In the genomic region with DNA sequence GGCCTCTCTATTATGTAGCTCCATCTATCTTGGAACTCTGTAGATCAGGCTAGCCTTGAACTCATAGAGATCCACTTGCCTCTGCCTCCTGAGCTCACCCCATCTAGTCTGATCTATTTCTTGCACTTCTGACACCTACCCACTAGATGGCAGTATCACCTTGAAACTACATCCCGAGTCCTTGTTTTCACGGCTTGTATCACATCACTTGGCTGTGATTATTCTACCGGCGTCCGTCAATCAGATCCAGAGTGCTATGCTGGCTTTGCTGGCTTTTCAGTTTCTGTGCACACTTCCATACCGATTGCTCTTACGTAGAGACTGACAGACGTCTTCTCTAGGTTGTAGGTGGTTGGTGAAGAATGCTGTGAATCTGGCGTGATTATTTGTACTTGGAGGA, we compare ENCODE assay signal across 8 mouse cellular contexts. TPM values are rescaled to one million over a fixed set of nuclear protein-coding genes. Genes with fewer than 3 reads are reported as not detected.
DNase-seq lines count a peak whose midpoint lies in the region; ATAC-seq and TF ChIP-seq lines count a peak whose summit lies in the region.

No protein-coding gene starts in this region.

- peak; percentile 9; the same call in 1 of the 2 replicates for ATAC-seq in embryonic facial prominence, embryonic 14.5 days (ENCODE audit: low read depth)
- peak; percentile 39; the same call in 1 of the 2 replicates for ATAC-seq in lung, embryonic 16.5 days (ENCODE audit: low read depth)

- peaks cover 11% of the 10 kb centered on the region; the same call in 1 of the 2 replicates for H3K4me1 ChIP-seq in kidney, adult 2 months (ENCODE audit: control insufficient read depth, insufficient read depth, low read length)
- no peaks in the 10 kb centered on the region for H3K4me1 ChIP-seq in embryonic facial prominence, embryonic 14.5 days (ENCODE audit: control insufficient read depth, insufficient read depth, low read length)
- H3K4me1 ChIP-seq in lung, embryonic 16.5 days (replicated peaks; ENCODE audit: control insufficient read depth, insufficient read depth, low read length): 0 out of 2 replicates have a peak, but pooled peaks cover 2% of the 10 kb centered on the region

- peak; percentile 55 for TF ChIP-seq CTCF in kidney, adult 2 months (conservative IDR thresholded peaks at IDR 0.05; ENCODE audit: insufficient read depth, insufficient read length, low read depth, low read length)

- peak; percentile 55 for DNase-seq in kidney, adult 2 months
- no peak for DNase-seq in kidney, adult 18-20 months
- peak; percentile 76 for DNase-seq in CD4-positive, CD25-positive, alpha-beta regulatory T cell, adult 2 months (ENCODE audit: low read depth, low spot score)
- DNase-seq in Muller cell, postnatal 12 days (ENCODE audit: inconsistent ontology term): peak; percentile 29
- DNase-seq in embryonic facial prominence, embryonic 14.5 days (ENCODE audit: low spot score): peak; percentile 57
- DNase-seq in yolk sac, embryonic 10.5 days (ENCODE audit: low spot score): peak; percentile 27
- no peak for DNase-seq in layer of hippocampus, adult 8-10 months (ENCODE audit: low spot score in 2 of 2)

- H3K4me2 ChIP-seq in embryonic facial prominence, embryonic 14.5 days (ENCODE audit: low read depth, low read length): no peak overlapping the region
- H3K4me2 ChIP-seq in lung, embryonic 16.5 days (ENCODE audit: low read depth, low read length): no peak overlapping the region

- H3K36me3 ChIP-seq in kidney, adult 2 months (ENCODE audit: control insufficient read depth, insufficient read depth, low read length): no peaks in the 10 kb centered on the region; the same call in 1 of the 2 replicates
- H3K36me3 ChIP-seq in embryonic facial prominence, embryonic 14.5 days (ENCODE audit: control insufficient read depth, insufficient read depth, low read length): peaks cover 9% of the 10 kb centered on the region; the same call in 1 of the 2 replicates
- H3K36me3 ChIP-seq in lung, embryonic 16.5 days (ENCODE audit: control insufficient read depth, insufficient read depth, low read length): 0 out of 2 replicates have a peak, but pooled peaks cover 2% of the 10 kb centered on the region

- H3K9ac ChIP-seq in embryonic facial prominence, embryonic 14.5 days (ENCODE audit: low read depth, low read length): no peak overlapping the region
- no peak overlapping the region for H3K9ac ChIP-seq in lung, embryonic 16.5 days (ENCODE audit: low read length)

- no peaks in the 10 kb centered on the region for H3K9me3 ChIP-seq in embryonic facial prominence, embryonic 14.5 days (ENCODE audit: control insufficient read depth, low read length)
- no peaks in the 10 kb centered on the region for H3K9me3 ChIP-seq in lung, embryonic 16.5 days (ENCODE audit: control insufficient read depth, low read length)

- no peak for TF ChIP-seq POLR2A in kidney, adult 2 months (IDR thresholded peaks at IDR 0.05; ENCODE audit: low read depth, low read length)

- WGBS in kidney, adult 2 months: 48% methylated on average over 9 of the region's 9 CpGs
- WGBS in embryonic facial prominence, embryonic 14.5 days: 72% methylated on average over 9 of the region's 9 CpGs
- 60% methylated on average over 9 of the region's 9 CpGs for WGBS in lung, embryonic 16.5 days

- H3K4me3 ChIP-seq in kidney, adult 2 months (ENCODE audit: insufficient read depth, low read depth, low read length): no peak overlapping the region
- H3K4me3 ChIP-seq in embryonic facial prominence, embryonic 14.5 days (ENCODE audit: low read depth, low read length): no peak overlapping the region
- no peak overlapping the region for H3K4me3 ChIP-seq in lung, embryonic 16.5 days (ENCODE audit: low read length)

- no peak overlapping the region for H3K27ac ChIP-seq in kidney, adult 2 months (ENCODE audit: insufficient read depth, low read depth, low read length)
- no peak overlapping the region for H3K27ac ChIP-seq in embryonic facial prominence, embryonic 14.5 days (replicated peaks; ENCODE audit: low read depth, low read length)
- H3K27ac ChIP-seq in lung, embryonic 16.5 days (ENCODE audit: low read length): no peak overlapping the region

- H3K27me3 ChIP-seq in kidney, adult 2 months (replicated peaks; ENCODE audit: control insufficient read depth, insufficient read depth, low read length): no peaks in the 10 kb centered on the region
- no peaks in the 10 kb centered on the region for H3K27me3 ChIP-seq in embryonic facial prominence, embryonic 14.5 days (replicated peaks; ENCODE audit: control insufficient read depth, insufficient read depth, low read length)
- H3K27me3 ChIP-seq in lung, embryonic 16.5 days (ENCODE audit: control insufficient read depth, insufficient read depth, low read depth, low read length): no peaks in the 10 kb centered on the region

RNA-seq across cellular contexts. Expression of gene Mthfd1, which starts 11.8 kb away (rescaled TPM):
- polyA plus RNA-seq in kidney, adult 2 months (2012; rRNA removed): 128 and 132 TPM in 2 replicates
- polyA plus RNA-seq in embryonic facial prominence, embryonic 14.5 days (2014; fragmentation: Nextera tagmentation; extraction: Ambion mirVana): 57.4 and 59.5 TPM in 2 replicates
- polyA plus RNA-seq in lung, embryonic 16.5 days (2015; fragmentation: Nextera tagmentation; extraction: Ambion mirVana): 92.9 and 93.2 TPM in 2 replicates
- total RNA-seq in layer of hippocampus, adult 8-10 months (2022): 10 to 100 TPM; 46.4 to 50.7 (median 48.0) TPM

RNA-seq across cellular contexts. Expression of gene Tex21, which starts 20.3 kb away (rescaled TPM):
- 0.11 TPM in 1 of 2 replicates, not detected in the other for polyA plus RNA-seq in kidney, adult 2 months (2012; rRNA removed)
- polyA plus RNA-seq in embryonic facial prominence, embryonic 14.5 days (2014; fragmentation: Nextera tagmentation; extraction: Ambion mirVana): 0.08 and 0.30 TPM in 2 replicates
- polyA plus RNA-seq in lung, embryonic 16.5 days (2015; fragmentation: Nextera tagmentation; extraction: Ambion mirVana): not detected in 2 replicates
- not detected for total RNA-seq in layer of hippocampus, adult 8-10 months (2022)

RNA-seq across cellular contexts. Expression of gene Akap5, which starts 57.8 kb away (rescaled TPM):
- polyA plus RNA-seq in kidney, adult 2 months (2012; rRNA removed): 0.19 and 0.27 TPM in 2 replicates
- 1.1 and 1.3 TPM in 2 replicates for polyA plus RNA-seq in embryonic facial prominence, embryonic 14.5 days (2014; fragmentation: Nextera tagmentation; extraction: Ambion mirVana)
- polyA plus RNA-seq in lung, embryonic 16.5 days (2015; fragmentation: Nextera tagmentation; extraction: Ambion mirVana): 35.7 and 43.7 TPM in 2 replicates
- 10 to 100 TPM; 51.1 to 58.4 (median 57.0) TPM for total RNA-seq in layer of hippocampus, adult 8-10 months (2022)

Comparison
In these comparisons a context has a peak if more than half of its experiments do, and no peak if none do; other contexts are left out.
1. DNase-seq: peak in kidney, adult 2 months (single experiment), CD4-positive, CD25-positive, alpha-beta regulatory T cell, adult 2 months (single experiment), Muller cell, postnatal 12 days (single experiment), embryonic facial prominence, embryonic 14.5 days (single experiment) and yolk sac, embryonic 10.5 days (single experiment); none in kidney, adult 18-20 months (single experiment) and layer of hippocampus, adult 8-10 months (0 of 2).
2. RNA of gene Akap5, which starts 57.8 kb away (polyA plus RNA-seq): 35.7 to 43.7 TPM in lung, embryonic 16.5 days; 1.1 to 1.3 TPM in embryonic facial prominence, embryonic 14.5 days and 0.19 to 0.27 TPM in kidney, adult 2 months; every median in the first group is over 10 times any median in the second.